Mouse (Mus musculus) cerebellum, adult 2 months (tissue): ENCODE results near the gene Foxk2. TPM values are rescaled to one million over a fixed set of nuclear protein-coding genes. Genes with fewer than 3 reads are reported as not detected.
A peak's percentile ranks its signal among the peaks of the same experiment; 100 is the strongest.
"Not testable (repeated sequence)": the region's sequence is repeated elsewhere in the genome, so short reads cannot be mapped to it uniquely, and the experiment has no call there.

ENCODE experiments used
- DNase-seq, 2 experiments: peaks; one replicate each; pipeline ENCODE4 v3.0.0; 2021
- H3K27ac ChIP-seq: fragments of 200-500 bp; 2 replicates; pipeline ENCODE4 v1.5.1; 2012; ENCODE audit warnings: low read length, control low read depth, inconsistent platforms; ENCODE audit not compliant: insufficient read depth
- H3K27me3 ChIP-seq: fragments of 200-500 bp; 2 replicates; pipeline ENCODE4 v1.6.1; 2012; ENCODE audit warnings: inconsistent platforms, mild to moderate bottlenecking, low read length, moderate library complexity; ENCODE audit not compliant: control insufficient read depth, insufficient read depth
- H3K4me1 ChIP-seq: fragments of 200-500 bp; 2 replicates; pipeline ENCODE4 v1.6.1; 2011; ENCODE audit warnings: low read length; ENCODE audit not compliant: control insufficient read depth, insufficient read depth
- H3K4me3 ChIP-seq: fragments of 200-500 bp; replicated peaks from 2 replicates; pipeline ENCODE3; 2011; ENCODE audit warnings: mild to moderate bottlenecking, low read depth, low read length, control low read depth; ENCODE audit not compliant: insufficient read depth
- CTCF ChIP-seq: fragments of 200-500 bp; IDR thresholded peaks from 2 replicates; pipeline ENCODE4 v1.5.1; 2011; ENCODE audit warnings: low read depth, mild to moderate bottlenecking, control low read depth, low read length, moderate library complexity, borderline replicate concordance; ENCODE audit not compliant: insufficient read depth
- POLR2A ChIP-seq: fragments of 200-500 bp; IDR thresholded peaks from 2 replicates; pipeline ENCODE4 v1.6.1; 2011; ENCODE audit warnings: low read length, control low read depth, borderline replicate concordance; ENCODE audit not compliant: insufficient read depth
- WGBS: fragments of 180-500 bp; shearing (Covaris S2); methylation state at CpG from one replicate; pipeline ENCODE4 v1.1.7; 2018; 5-methylcytosine and 5-hydroxymethylcytosine counted together
- polyA plus RNA-seq: library from polyadenylated mRNA; depleted of rRNA; stranded (reverse); fragments of >200 nt; gene quantifications from 2 replicates; pipeline ENCODE4 v1.2.3, GENCODE M21; 2012; rRNA removed

The Foxk2 gene
- polyA plus RNA-seq, 1 experiment, result 44.7 TPM

DNA sequence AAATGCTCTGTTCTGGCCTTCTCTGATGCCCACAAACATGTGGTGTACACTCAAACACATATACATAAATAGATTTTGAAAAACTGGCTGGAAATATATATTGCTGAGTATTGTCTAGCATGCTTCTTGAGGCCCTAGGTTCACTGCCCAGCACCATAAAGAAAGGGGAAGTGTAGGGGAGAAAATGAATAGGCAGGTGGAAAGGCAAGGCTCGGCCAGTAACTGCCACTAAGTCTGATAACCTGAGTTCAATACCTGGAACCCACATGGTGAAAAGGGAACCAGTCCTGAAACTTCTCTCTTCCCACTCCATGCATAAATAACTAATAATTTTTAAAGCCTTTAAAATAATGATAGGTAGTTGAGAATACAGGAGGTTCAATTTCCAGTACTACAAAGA lies 79.9 kb downstream of the Foxk2 start:
- H3K27me3 ChIP-seq, result no peaks in the 10 kb centered on the region
- 92% methylated on average over 1 of the region's 1 CpGs for WGBS
- H3K27ac ChIP-seq, result no peak overlapping the region
- TF ChIP-seq POLR2A (no peak), CTCF (no peak)
- no peak overlapping the region for H3K4me3 ChIP-seq
- no peak for DNase-seq
- no peaks in the 10 kb centered on the region for H3K4me1 ChIP-seq

DNA sequence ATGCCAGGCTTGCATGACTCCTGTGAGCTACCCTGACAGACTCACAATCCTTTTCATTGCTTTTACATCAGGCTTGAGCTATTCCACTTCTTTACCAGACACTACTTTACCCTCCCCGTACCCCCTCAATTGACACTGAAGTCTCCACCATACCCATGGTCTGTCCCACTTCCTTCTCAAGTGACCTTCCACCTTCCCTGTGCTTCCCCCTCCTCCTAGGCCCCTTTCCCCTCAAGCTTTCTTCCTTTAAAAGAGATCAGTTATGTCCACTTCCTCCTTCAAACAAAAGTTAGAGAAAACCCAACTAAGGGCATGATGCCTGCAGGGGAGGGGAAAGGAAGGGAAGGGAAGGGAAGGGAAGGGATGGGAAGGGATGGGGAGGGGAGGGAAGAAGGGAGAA lies 80.5 kb downstream of the Foxk2 start:
- TF ChIP-seq CTCF, result no peak
- TF ChIP-seq POLR2A, result no peak

DNA sequence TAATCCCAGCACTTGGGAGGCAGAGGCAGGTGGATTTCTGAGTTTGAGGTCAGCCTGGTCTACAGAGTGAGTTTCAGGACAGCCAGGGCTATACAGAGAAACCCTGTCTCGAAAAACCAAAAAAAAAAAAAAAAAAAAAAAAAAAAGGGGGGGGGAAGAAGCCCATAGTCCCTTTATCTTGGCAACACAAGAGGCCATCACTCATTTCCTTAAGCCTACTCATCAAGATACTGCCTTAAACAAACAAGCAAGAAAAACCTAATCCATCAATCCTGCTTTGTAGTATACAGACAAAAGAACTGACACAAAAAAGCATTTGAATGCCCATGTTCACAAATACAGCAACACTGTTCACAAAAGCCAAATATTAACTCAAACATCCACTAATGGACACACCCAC lies 82.6 kb downstream of the Foxk2 start:
- not testable (repeated sequence) for H3K4me3 ChIP-seq, H3K4me1 ChIP-seq, DNase-seq, H3K27ac ChIP-seq, H3K27me3 ChIP-seq
- 75% methylated on average over 1 of the region's 1 CpGs for WGBS

More for the DNA sequence above, 80.5 kb downstream of the Foxk2 start:
- 95% methylated on average over 1 of the region's 1 CpGs for WGBS
- DNase-seq, result no peak
- Histone ChIP-seq H3K4me1 (no peaks in the 10 kb centered on the region), H3K27ac (no peak overlapping the region), H3K4me3 (no peak overlapping the region), H3K27me3 (no peaks in the 10 kb centered on the region)

DNA sequence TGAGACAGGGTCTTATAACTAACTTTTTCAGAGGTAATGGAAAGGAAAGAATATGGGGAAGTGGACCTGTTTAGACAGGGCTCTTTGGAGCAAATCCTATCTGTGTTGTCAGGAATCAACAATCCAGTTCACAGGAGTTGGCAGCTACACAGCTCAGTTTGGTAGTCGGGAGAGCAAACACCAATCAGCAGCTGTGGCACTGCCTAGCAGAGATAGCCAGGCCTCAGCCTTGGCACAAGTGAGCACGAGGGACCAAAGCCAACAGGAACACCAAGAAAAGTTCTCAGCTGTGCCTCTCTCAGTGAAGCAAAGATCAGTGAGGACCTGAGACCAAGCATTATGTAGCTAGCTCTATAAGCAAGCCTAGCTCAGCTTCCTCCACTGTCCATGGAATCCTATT lies 87.2 kb downstream of the Foxk2 start:
- 5% methylated on average over 2 of the region's 2 CpGs for WGBS
- Histone ChIP-seq H3K27me3 (no peaks in the 10 kb centered on the region), H3K4me1 (no peaks in the 10 kb centered on the region), H3K27ac (no peak overlapping the region), H3K4me3 (no peak overlapping the region)
- no peak for TF ChIP-seq CTCF
- no peak for TF ChIP-seq POLR2A
- DNase-seq, result no peak

- TF ChIP-seq POLR2A (no peak), CTCF (no peak)
These were observed 88.4 kb downstream of the Foxk2 start for GRCm38 (mm10) chr11:121348166-121348565.

DNA sequence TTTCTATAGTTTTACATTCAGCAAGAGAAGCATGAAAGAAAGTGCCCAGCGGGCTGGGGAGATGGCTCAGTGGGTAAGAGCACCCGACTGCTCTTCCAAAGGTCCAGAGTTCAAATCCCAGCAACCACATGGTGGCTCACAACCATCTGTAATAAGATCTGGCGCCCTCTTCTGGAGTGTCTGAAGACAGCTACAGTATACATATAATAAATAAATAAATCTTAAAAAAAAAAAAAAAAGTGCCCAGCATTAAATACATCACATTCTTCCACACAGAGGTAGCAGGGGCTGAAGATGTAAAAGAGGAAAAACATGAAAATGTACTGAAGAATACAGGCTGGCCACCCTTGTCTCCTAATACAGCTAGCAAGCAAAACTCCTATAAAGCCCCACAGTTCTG lies 88.9 kb downstream of the Foxk2 start:
- not testable (repeated sequence) for H3K27me3 ChIP-seq, H3K4me3 ChIP-seq, H3K4me1 ChIP-seq, H3K27ac ChIP-seq, DNase-seq
- 82% methylated on average over 3 of the region's 3 CpGs for WGBS

More at GRCm38 (mm10) chr11:121348166-121348565, 88.4 kb downstream of the Foxk2 start:
- 85% methylated on average over 2 of the region's 2 CpGs for WGBS
- H3K4me1 ChIP-seq, result 0 out of 2 replicates have a peak, but pooled peaks cover 3% of the 10 kb centered on the region
- no peaks in the 10 kb centered on the region for H3K27me3 ChIP-seq
- no peak for DNase-seq
- no peak overlapping the region for H3K4me3 ChIP-seq
- no peak overlapping the region for H3K27ac ChIP-seq

GRCm38 (mm10) chr11:121353326-121354090 lies 93.7 kb downstream of the Foxk2 start:
- WGBS, result 3% methylated on average over 41 of the region's 41 CpGs
- peak overlapping the region; percentile 83 for H3K4me3 ChIP-seq
- peaks cover 7% of the 10 kb centered on the region; the same call in 1 of the 2 replicates for H3K4me1 ChIP-seq
- TF ChIP-seq POLR2A (no peak), CTCF (no peak)
- H3K27ac ChIP-seq, result peak overlapping the region; percentile 61
- peak; percentile 38 to 40 for DNase-seq
- H3K27me3 ChIP-seq, result no peaks in the 10 kb centered on the region

DNA sequence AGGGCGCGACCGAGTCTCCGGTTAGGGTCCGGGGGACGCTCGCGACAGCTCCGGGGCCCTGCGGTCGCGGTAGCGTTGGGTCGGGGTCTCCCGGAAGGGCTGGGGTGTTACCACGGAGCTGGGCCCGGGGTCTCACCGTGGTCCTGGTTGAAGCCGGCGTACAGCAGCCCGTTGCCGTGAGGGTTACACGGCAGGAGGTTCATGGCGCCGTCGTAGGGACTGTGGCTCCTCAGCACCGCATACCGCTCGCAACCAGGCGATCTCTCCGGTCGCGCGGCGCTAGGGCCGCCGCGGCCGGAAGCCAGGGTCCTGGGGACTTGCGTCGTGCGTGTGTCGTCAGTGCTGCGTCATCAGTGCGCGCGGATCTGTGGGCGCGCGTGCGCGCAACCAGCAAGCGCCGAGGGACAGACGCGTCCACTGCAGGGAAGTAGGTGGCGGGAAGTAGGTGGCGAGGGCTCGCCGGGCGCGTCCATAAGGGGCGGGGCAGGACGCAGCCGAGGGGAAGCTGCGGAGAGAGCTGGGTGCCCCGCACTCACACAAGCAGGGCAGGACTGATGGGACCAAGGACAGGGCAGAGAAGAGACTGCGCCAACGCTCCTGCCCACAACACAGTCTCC lies 94.4 kb downstream of the Foxk2 start, which contains the start of gene Wdr45b:
TSS of gene Wdr45b (minus strand) at position 355 of the 617 bp plus-strand sequence.
- Histone ChIP-seq H3K4me3 (peak within 1 kb of the TSS; percentile 83), H3K4me1 (peaks cover 7% of the 10 kb centered on the region; the same call in 1 of the 2 replicates), H3K27me3 (no peaks in the 10 kb centered on the region), H3K27ac (peak within 1 kb of the TSS; percentile 80)
- TF ChIP-seq POLR2A (peak; percentile 96), CTCF (no peak)
- WGBS, result under 1% methylated on average over 69 of the region's 69 CpGs
- DNase-seq, result peak; percentile 99

Other genes starting within 250 kb of the Foxk2 start
- gene Cd7, start 220.6 kb upstream of the Foxk2 start, polyA plus RNA-seq, result 0.11 and 0.19 TPM in 2 replicates
- gene Sectm1b, start 196.4 kb upstream of the Foxk2 start, polyA plus RNA-seq, result not detected in 2 replicates
- gene Sectm1a, start 178.8 kb upstream of the Foxk2 start, polyA plus RNA-seq, result not detected in 2 replicates
- gene Tex19.2, start 141.3 kb upstream of the Foxk2 start, polyA plus RNA-seq, result not detected in 2 replicates
- gene Tex19.1, start 113.8 kb upstream of the Foxk2 start, polyA plus RNA-seq, result 0.11 TPM in 1 of 2 replicates, not detected in the other
- 0.59 and 0.63 TPM in 2 replicates for gene Uts2r, start 99.7 kb upstream of the Foxk2 start, polyA plus RNA-seq
- gene Hexdc, start 55.6 kb upstream of the Foxk2 start, polyA plus RNA-seq, result 54.1 and 61.0 TPM in 2 replicates
- 11.4 and 12.0 TPM in 2 replicates for gene Ogfod3, start 55.3 kb upstream of the Foxk2 start, polyA plus RNA-seq
- gene Cybc1, start 30.7 kb upstream of the Foxk2 start, polyA plus RNA-seq, result 36.2 and 37.4 TPM in 2 replicates
- gene Narf, start 22.7 kb upstream of the Foxk2 start, polyA plus RNA-seq, result 60.4 and 68.9 TPM in 2 replicates
- gene Wdr45b, start 94.5 kb downstream of the Foxk2 start, polyA plus RNA-seq, result 65.4 and 66.3 TPM in 2 replicates
- 3.3 and 3.8 TPM in 2 replicates for gene Rab40b, start 128.3 kb downstream of the Foxk2 start, polyA plus RNA-seq
- gene Fn3krp, start 161.4 kb downstream of the Foxk2 start, polyA plus RNA-seq, result 37.7 and 38.0 TPM in 2 replicates
- 57.6 and 59.5 TPM in 2 replicates for gene Fn3k, start 174.9 kb downstream of the Foxk2 start, polyA plus RNA-seq
- gene Tbcd, start 192.0 kb downstream of the Foxk2 start, polyA plus RNA-seq, result 76.8 and 77.5 TPM in 2 replicates